Mouse (Mus musculus) forebrain, postnatal 0 days (tissue): Measurements from ENCODE around the gene Gm9964. TPM values are rescaled to one million over a fixed set of nuclear protein-coding genes. Genes with fewer than 3 reads are reported as not detected.

Experiments
- ATAC-seq: fragments of 200-750 bp; cut with Nextera tagmentation; 2 replicates; pipeline ENCODE4 v1.8.0; 2017; ENCODE audit warnings: mild to moderate bottlenecking, moderate library complexity
- DNase-seq: peaks from one replicate; pipeline ENCODE4 v3.0.0-alpha.2; 2015
- H3K27ac ChIP-seq: fragments of 300-500 bp; sonication (generic); 2 replicates; pipeline ENCODE4 v1.5.1; 2014; ENCODE audit warnings: low read depth, mild to moderate bottlenecking, antibody characterized with exemption, low read length, moderate library complexity, mixed read lengths
- H3K27me3 ChIP-seq: fragments of 300-500 bp; sonication (generic); 2 replicates; pipeline ENCODE4 v1.6.1; 2014; ENCODE audit warnings: mild to moderate bottlenecking, low read length, mixed read lengths; ENCODE audit not compliant: insufficient read depth
- H3K36me3 ChIP-seq: fragments of 300-500 bp; sonication (generic); 2 replicates; pipeline ENCODE4 v1.6.1; 2014; ENCODE audit warnings: mild to moderate bottlenecking, moderate library complexity; ENCODE audit not compliant: insufficient read depth
- H3K4me1 ChIP-seq: fragments of 300-500 bp; sonication (generic); 2 replicates; pipeline ENCODE4 v1.6.1; 2014; ENCODE audit warnings: antibody characterized with exemption; ENCODE audit not compliant: insufficient read depth
- H3K4me2 ChIP-seq: fragments of 300-500 bp; sonication (generic); 2 replicates; pipeline ENCODE4 v1.6.1; 2014; ENCODE audit warnings: low read depth, mild to moderate bottlenecking, moderate library complexity
- H3K4me3 ChIP-seq: fragments of 300-500 bp; sonication (generic); 2 replicates; pipeline ENCODE4 v1.5.1; 2014; ENCODE audit warnings: low read depth, low read length, mixed read lengths
- H3K9ac ChIP-seq: fragments of 300-500 bp; sonication (generic); 2 replicates; pipeline ENCODE4 v1.6.1; 2014; ENCODE audit warnings: mild to moderate bottlenecking
- H3K9me3 ChIP-seq: fragments of 300-500 bp; sonication (generic); 2 replicates; pipeline ENCODE4 v1.6.1; 2016; ENCODE audit warnings: low read length
- CTCF ChIP-seq: sonication (generic); IDR thresholded peaks from 2 replicates; pipeline ENCODE4 v1.5.1; 2016; ENCODE audit warnings: antibody characterized with exemption, control low read depth, low read depth
- WGBS: fragments of 180-500 bp; shearing (Covaris S2); extraction: QIAGEN DNeasy Blood & Tissue Kit; methylation state at CpG from one replicate; pipeline ENCODE4 v1.1.7; 2014; 5-methylcytosine and 5-hydroxymethylcytosine counted together
- polyA plus RNA-seq: library from polyadenylated mRNA; unstranded; fragments of >200 nt; fragmentation: Nextera tagmentation; extraction: Ambion mirVana; gene quantifications from 2 replicates; pipeline ENCODE4 v1.2.1, GENCODE M21; 2015
- total RNA-seq: library from RNA; depleted of rRNA; stranded (reverse); fragments of >200 nt; gene quantifications from 2 replicates; pipeline ENCODE4 v1.2.3, GENCODE M21; 2014; rRNA removed

The Gm9964 gene
- total and polyA plus RNA-seq, 2 experiments from 2014 or later, result not detected

- H3K36me3 ChIP-seq, result peaks cover 9% of the 10 kb centered on the region; the same call in 1 of the 2 replicates
- peak within 1 kb of the TSS; percentile 87 for H3K4me2 ChIP-seq
- H3K9ac ChIP-seq, result peak within 1 kb of the TSS; percentile 98
- 2% methylated on average over 50 of the region's 50 CpGs for WGBS
- no peaks in the 10 kb centered on the region for H3K27me3 ChIP-seq
- ATAC-seq (peak; percentile 97), DNase-seq (peak; percentile 96)
- peak within 1 kb of the TSS; percentile 95 for H3K4me3 ChIP-seq
- no peak for TF ChIP-seq CTCF
- H3K4me1 ChIP-seq, result peaks cover 19% of the 10 kb centered on the region
- peak within 1 kb of the TSS; percentile 96 for H3K27ac ChIP-seq
- H3K9me3 ChIP-seq, result no peaks in the 10 kb centered on the region
These were observed 42.2 kb downstream of the Gm9964 start, which contains the start of gene Wsb1 for GRCm38 (mm10) chr11:79254391-79255098. Gene Wsb1 (minus strand): TSS chr11:79254671.

GRCm38 (mm10) chr11:79253542-79254390 is 42.9 kb downstream of the Gm9964 start:
- no peaks in the 10 kb centered on the region for H3K27me3 ChIP-seq
- H3K27ac ChIP-seq, result peak overlapping the region; percentile 96
- peak; percentile 64 for ATAC-seq
- no peak for TF ChIP-seq CTCF
- peak; percentile 57 for DNase-seq
- WGBS, result 1% methylated on average over 49 of the region's 49 CpGs
- H3K36me3 ChIP-seq, result peaks cover 12% of the 10 kb centered on the region; the same call in 1 of the 2 replicates
- peak overlapping the region; percentile 95 for H3K4me3 ChIP-seq
- peak overlapping the region; percentile 98 for H3K9ac ChIP-seq
- peak overlapping the region; percentile 87 for H3K4me2 ChIP-seq
- H3K9me3 ChIP-seq, result no peaks in the 10 kb centered on the region
- peaks cover 19% of the 10 kb centered on the region for H3K4me1 ChIP-seq

GRCm38 (mm10) chr11:79252881-79253541 is 43.7 kb downstream of the Gm9964 start:
- TF ChIP-seq CTCF, result no peak
- Histone ChIP-seq H3K9me3 (no peaks in the 10 kb centered on the region), H3K4me1 (peaks cover 19% of the 10 kb centered on the region), H3K4me3 (peak overlapping the region; percentile 95), H3K4me2 (peak overlapping the region; percentile 87), H3K9ac (peak overlapping the region; percentile 98), H3K36me3 (peaks cover 12% of the 10 kb centered on the region; the same call in 1 of the 2 replicates), H3K27me3 (no peaks in the 10 kb centered on the region), H3K27ac (0 out of 2 replicates have a peak overlapping the region, but pooled peaks have one; percentile 96)
- no peak for ATAC-seq
- WGBS, result 4% methylated on average over 6 of the region's 6 CpGs
- DNase-seq, result peak; percentile 13

Other genes with a start within 250 kb of the Gm9964 start
- gene Ksr1, start 150.5 kb downstream of the Gm9964 start, total RNA-seq, result 30.0 and 33.2 TPM in 2 replicates
- gene Ksr1, start 150.5 kb downstream of the Gm9964 start, polyA plus RNA-seq, result 2.0 and 2.7 TPM in 2 replicates
- gene Wsb1, start 42.2 kb downstream of the Gm9964 start, total RNA-seq, result 238 and 277 TPM in 2 replicates
- 157 and 215 TPM in 2 replicates for gene Wsb1, start 42.2 kb downstream of the Gm9964 start, polyA plus RNA-seq
- gene Nf1, start 42.8 kb upstream of the Gm9964 start, total RNA-seq, result 61.1 and 72.6 TPM in 2 replicates
- 4.3 and 5.5 TPM in 2 replicates for gene Nf1, start 42.8 kb upstream of the Gm9964 start, polyA plus RNA-seq
- gene Omg, start 207.2 kb upstream of the Gm9964 start, total RNA-seq, result 13.8 and 16.5 TPM in 2 replicates
- 18.2 and 21.6 TPM in 2 replicates for gene Omg, start 207.2 kb upstream of the Gm9964 start, polyA plus RNA-seq
- 0.23 and 0.24 TPM in 2 replicates for gene Evi2b, start 226.9 kb upstream of the Gm9964 start, total RNA-seq
- 0.38 and 0.40 TPM in 2 replicates for gene Evi2b, start 226.9 kb upstream of the Gm9964 start, polyA plus RNA-seq
- gene Evi2, start 233.7 kb upstream of the Gm9964 start, total RNA-seq, result not detected in 2 replicates
- 0.05 TPM in 1 of 2 replicates, not detected in the other for gene Evi2, start 233.7 kb upstream of the Gm9964 start, polyA plus RNA-seq
- 2.5 and 2.8 TPM in 2 replicates for gene Evi2a, start 233.7 kb upstream of the Gm9964 start, total RNA-seq
- gene Evi2a, start 233.7 kb upstream of the Gm9964 start, polyA plus RNA-seq, result 2.5 and 4.6 TPM in 2 replicates